Mouse (Mus musculus) bone marrow macrophage, adult 2 months (primary cell): ENCODE measurements around the gene Klk1b1.
"Not testable (repeated sequence)": the region's sequence is repeated elsewhere in the genome, so short reads cannot be mapped to it uniquely, and the experiment has no call there.

Experiments
- CTCF ChIP-seq: IDR thresholded peaks from 2 replicates; pipeline ENCODE4 v1.5.1; 2012; ENCODE audit warnings: low read depth, mild to moderate bottlenecking, low read length, moderate library complexity
- POLR2A ChIP-seq: IDR thresholded peaks from 2 replicates; pipeline ENCODE4 v1.6.1; 2012; ENCODE audit warnings: mild to moderate bottlenecking, low read depth, low read length, borderline replicate concordance

DNA sequence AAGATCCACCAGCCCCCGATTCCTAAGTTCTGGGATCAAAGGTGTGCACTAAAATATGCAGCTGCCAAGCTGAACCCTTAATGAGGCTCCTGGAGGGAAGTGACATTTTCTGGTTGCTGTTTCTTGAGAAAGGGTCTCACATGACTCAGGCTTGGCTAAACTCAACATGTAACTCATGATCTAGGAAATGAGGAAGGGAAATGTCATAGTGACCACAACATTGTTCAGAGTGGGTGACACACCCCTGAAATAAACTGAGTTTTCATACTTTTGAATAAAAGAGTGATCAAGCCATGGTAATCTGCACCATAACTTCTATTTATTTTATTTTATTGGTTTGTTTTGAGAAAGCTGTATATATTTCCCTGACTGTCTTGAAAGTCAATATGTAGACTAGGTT is 28.3 kb downstream of the Klk1b1 start:
- TF ChIP-seq POLR2A, CTCF: not testable (repeated sequence)
